Mouse (Mus musculus) frontal cortex, adult 2 months (tissue): ENCODE data around the gene F12. TPM values are rescaled to one million over a fixed set of nuclear protein-coding genes. Genes with fewer than 3 reads are reported as not detected.
A peak's percentile ranks its signal among the peaks of the same experiment; 100 is the strongest.

Source experiments
- DNase-seq, 2 experiments: peaks; one replicate each; pipeline ENCODE4 v3.0.0; 2022; ENCODE audit warnings: low spot score in 1 of 2; ENCODE audit errors: extremely low spot score in 1 of 2
- polyA plus RNA-seq: library from polyadenylated mRNA; depleted of rRNA; stranded (reverse); fragments of >200 nt; gene quantifications from 2 replicates; pipeline ENCODE4 v1.2.3, GENCODE M21; 2012; rRNA removed

F12 gene
- 0.57 and 0.82 TPM in 2 replicates for polyA plus RNA-seq

DNA sequence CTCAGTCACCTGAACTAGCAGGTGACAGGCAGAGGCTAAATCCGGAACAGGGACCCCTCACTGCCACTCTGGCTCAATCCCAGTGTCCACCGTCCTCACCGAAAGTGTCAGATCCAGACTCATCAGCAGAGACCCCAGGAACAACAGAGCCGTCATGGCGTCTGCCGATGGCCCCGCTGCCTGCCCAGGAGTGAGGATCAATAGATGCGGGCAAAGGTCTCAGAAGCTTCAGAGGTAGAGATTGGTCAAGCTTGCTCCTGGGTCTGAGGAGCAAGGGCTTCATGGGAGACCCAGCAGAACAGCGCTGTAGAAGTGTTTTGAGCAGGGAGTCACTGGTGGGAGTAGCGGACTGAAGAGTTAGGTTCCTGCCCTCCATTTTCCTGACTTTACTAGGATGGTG, at the start of gene F12:
F12 (minus strand) TSS at position 181 of the 400 bp plus-strand sequence.
- DNase-seq: no peak

DNA sequence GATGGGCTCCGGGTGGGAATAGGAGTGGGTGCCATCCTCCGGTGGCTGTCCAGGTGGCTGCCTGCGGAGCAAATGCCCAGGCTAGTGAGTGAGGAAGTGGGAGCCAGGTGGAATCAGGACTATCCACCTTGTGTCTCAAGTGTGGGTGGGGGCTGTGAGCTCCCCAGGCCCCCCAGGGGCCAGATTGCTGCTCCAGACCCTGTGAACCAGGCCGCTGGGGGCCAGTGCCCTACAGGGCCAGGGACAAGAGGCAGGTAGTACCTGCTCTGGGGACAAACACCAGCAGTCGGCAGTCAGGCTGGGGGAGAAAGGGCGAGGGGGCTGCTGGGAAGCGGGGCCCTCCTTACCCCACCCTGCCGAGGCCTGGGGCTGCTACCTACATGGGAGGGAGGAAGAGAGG, 49.7 kb upstream of the F12 start:
- no peak for DNase-seq

DNA sequence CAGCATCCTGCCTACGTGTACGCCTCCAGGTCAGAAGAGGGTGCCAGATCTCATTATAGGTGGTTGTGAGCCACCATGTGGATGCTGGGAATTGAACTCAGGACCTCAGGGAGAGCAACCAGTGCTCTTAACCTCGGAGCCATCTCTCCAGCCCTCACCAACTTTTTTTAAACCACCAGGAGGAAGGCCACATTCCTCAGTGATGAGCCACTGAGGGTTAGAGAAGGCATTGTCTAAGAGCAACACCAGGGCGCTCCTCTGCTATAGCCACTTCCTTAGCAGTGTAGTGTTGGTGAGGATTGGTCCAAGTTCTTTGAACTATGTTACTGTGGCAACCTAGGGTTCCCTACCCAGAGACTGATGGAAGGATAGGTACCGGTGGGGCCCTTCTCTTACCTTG, 49.2 kb upstream of the F12 start:
- no peak for DNase-seq

DNA sequence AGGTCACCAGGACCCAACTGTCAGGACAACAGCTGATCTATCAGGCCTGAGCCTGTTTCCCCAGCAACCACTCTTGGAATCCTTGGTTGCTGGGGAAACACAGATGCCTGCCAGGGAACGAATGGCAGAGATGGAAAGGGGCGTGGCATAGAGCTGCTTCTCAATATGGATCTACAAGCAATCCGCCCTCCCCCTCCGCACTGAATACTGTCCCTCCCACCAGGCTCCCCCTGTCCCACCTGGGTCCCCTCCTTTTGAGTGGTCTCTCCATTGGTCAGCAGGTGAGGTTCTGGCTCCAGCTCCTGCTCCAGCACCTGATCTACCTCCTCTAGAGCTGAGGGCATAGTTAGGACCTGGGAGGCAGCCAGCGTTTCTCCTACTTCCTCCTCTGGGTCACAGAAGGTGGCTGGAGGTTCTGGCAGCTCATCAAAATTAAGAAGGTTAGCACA, 48.1 kb upstream of the F12 start:
- DNase-seq: peak in 1 of 2 experiments; percentile 82

DNA sequence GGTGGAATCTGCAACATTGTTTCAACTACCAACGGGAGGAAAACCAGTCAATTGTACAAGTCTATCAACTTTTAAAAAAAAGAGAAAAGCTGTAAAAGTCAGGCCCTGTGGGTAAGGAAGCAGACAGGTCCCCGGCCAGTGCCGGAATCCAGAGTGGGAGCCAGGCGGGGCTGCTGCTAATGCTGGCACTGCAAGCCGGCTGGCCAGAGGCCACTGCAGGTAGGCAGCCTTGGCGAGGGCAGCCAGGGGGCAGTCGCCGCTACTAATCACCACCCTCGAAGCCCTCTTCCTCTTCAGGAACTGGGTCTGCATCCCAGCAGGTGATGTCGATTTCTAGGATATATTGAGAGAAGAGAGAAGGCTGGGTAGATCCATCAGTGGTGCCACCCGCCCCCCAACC, 47.4 kb upstream of the F12 start:
- DNase-seq: no peak

DNA sequence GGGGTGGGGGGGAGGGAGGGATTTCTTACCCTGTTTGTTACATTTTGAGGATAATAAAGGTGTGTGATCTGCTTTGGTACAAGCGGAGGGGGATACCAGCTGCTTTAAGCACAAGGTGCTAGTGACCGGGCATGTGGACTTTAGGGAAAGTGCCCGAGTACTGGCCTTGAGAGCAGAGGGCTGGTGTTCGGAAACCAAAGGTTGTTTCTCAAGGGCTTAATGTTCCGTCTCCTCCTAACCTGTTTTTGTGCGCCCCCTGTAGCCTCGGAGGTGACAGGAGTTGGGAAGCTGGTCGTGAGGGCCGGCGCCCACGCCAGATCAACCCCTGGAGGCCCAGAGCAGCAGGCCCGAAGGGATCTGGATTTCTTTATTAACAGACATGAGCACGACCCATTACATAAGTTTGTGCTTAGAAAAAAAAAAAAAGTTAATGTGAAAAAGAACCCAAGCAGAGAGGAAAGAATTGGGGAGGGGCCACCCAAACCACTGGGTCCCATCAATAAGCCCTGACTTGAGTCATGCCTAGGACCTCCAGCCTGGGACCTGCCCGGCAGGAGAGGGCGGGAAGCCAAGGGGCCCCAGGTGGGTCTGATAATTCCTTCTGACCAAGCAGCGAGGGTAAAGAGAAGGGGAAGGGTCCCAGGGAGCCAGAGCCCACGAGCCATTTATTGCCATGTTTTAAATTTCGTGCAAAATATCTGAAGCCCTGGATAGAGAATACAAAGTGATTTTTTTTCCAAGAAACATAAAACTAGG, 46.7 kb upstream of the F12 start:
- DNase-seq: peak in 1 of 2 experiments; percentile 56

DNA sequence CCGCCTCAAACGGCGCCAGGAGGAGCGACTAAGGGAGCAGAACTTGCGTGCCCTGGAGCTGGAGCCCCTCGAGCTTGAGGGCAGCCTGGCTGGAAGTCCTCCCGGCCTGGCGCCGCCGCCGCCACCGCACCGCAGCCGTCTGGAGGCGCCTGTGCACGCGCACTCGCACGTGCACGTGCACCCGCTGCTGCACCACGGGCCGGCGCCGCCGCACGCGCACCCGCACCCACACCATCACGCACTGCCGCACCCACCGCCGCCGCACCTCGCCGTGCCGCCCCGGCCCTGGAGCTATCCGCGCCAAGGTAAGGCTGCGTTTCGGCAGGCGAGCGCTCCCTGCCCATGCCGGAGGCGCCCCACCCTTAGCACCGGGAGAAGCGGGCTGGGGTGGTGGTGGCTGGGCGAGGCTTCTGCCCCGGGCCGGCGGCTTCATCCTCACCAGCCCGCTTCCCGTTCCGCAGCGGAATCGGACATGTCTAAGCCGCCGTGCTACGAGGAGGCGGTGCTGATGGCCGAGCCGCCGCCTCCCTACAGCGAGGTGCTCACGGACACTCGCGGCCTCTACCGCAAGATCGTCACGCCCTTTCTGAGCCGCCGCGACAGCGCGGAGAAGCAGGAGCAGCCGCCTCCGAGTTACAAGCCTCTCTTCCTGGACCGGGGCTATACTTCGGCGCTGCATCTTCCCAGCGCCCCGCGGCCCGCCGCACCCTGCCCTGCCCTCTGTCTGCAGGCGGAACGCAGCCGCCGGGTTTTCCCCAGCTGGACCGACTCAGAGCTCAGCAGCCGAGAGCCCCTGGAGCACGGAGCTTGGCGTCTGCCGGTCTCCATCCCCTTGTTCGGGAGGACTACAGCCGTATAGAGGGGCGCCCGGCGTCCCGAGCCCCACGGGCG, 45.8 kb upstream of the F12 start:
- DNase-seq: peak in 1 of 2 experiments; percentile 81

DNA sequence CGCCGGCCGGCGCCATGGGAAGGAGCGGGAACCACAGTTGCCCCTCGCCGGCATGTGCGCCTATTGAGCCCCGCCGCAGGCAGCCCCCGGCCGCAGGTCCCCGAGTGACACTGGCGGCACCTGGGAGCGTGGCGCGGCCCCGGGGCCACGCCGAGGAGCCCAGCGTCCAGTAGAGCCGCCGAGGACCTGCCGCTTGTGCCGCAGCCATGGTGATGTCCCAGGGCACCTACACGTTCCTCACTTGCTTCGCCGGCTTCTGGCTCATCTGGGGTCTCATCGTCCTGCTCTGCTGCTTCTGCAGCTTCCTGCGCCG, 45.2 kb upstream of the F12 start:
- no peak for DNase-seq

DNA sequence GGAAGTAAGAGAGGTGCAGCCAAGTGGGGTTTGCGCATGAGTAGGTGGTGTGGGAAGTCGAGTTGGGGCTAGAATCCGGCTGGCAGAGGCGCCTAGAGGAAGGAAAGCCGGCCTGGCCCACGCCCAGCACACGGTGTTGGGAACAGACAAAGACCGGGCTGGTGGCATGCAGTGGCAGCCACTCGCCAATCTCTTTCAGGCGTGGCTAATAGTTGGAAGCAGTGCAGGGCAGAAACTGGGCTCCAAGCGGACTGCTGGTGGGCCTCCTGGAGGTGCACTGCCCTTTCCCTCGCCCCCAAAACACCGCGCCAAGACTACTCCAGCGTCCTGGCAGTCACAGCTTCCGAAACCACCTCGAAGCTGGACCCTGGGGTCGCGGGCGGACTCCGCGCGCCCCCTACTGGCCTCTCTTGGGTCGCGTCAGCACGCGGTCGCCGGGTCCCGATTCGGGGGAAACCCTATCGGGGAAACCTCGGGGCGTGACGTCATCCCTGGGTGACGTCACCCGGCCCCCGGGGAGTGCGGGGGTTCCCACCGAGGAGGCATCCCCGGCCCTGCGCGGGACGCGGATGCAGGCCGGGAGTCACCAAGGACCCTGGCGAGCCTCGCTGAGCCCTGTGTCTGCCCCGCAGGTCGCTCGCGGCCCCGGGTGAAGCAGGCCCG, 44.7 kb upstream of the F12 start:
- peak in 1 of 2 experiments; percentile 83 for DNase-seq

DNA sequence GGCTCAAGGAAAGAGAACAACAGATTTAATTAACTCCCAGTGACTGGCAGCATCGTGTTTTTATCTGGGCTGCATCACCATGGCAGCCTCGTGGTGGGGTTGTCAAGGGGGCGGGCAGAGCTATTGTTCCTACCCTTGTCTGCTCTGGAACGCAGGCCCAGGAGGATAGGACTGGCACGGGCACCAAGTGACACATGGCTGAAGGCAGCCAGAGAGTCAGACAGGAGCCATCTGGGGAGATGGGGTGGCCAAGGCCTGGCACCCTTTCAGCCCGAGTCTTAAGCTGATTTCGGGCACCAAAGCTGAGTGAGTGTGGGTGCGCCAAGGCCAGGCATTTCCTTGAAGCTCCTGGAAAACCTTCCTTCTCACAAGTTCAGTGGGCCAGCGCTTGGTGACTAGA, 43.8 kb upstream of the F12 start:
- DNase-seq: peak in 1 of 2 experiments; percentile 55

DNA sequence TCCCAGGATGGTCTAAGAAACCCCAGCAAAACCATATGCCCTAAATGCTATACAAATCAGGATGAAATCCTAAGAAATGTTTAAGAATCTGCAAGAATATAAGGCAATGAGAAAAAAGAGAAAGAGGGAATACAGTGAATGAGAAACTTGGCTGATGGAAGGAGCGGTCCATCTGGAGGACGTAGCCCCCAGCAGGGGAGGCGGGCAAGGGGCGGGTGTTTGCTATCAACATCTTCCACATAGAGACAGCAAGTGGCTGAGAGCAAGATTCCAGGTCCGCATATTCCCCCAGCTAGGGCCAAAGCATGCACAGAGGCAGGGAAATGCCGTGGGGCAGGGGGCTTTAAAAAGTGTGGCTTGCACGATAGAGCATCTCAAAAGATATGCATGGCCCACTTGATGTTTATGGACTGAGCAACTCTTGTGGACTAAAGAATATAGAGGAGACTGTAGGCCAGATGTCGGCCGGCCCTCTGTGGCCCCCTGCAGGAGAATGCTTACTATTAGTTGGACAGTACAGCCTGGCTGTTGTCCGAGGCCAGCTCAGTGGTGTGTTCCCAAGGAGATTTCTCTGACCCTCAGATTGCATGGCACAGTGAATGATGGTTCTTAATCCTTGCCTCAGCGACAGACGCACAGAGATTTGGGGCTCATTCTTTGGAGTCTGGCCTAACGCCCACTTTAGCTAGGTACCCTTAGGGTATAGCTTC, 42.4 kb upstream of the F12 start:
- no peak for DNase-seq

DNA sequence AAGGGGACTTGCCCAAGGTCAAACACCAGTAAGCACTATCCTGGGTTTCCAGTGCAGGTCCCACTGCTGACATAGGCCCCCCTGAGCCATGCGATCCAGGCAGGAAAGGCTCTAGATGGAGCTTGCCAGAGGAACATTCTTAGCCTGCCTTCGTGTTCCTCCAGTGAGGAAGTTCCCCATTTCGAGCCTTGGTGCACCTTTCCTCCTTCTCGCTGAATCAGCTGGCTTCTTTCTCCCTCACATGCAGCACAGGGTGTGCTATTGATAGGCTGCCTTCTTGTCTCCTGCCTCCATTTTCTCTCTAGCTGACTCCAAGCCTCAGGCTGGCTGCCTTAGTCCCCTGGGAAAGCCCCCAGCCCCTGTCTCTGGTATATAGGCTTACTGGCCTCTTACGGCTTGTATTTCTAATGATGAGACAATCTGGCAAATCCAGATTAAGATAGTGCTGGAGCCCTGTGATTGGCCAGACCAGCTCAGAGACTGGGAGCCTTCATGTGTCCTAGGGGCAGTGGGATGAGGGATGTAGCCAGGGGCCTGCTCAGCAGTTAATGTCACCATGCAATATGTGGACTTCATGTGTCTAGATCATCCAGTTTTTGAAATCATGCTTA, 39.3 kb upstream of the F12 start:
- DNase-seq: peak in 1 of 2 experiments; percentile 40

DNA sequence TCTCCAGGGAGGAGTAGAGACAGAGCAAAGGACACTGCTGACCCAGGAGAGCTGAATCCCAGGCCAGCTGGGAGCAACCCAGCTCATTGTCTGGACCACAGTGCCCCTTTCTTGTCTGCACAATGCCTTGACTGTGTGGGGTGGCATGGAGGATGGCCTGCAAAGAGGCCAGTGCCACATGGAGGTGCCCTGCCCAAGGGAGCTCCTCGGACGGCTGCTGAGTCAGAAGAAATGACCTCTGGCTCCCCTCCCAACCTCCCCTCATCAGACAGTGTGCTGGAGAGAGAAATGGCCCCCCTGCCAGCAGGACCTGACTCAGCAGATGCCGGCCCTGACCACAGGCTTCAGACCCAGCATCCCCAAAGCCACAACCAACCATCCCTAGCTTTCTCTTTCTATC, 38.6 kb upstream of the F12 start:
- peak in 1 of 2 experiments; percentile 36 for DNase-seq

DNA sequence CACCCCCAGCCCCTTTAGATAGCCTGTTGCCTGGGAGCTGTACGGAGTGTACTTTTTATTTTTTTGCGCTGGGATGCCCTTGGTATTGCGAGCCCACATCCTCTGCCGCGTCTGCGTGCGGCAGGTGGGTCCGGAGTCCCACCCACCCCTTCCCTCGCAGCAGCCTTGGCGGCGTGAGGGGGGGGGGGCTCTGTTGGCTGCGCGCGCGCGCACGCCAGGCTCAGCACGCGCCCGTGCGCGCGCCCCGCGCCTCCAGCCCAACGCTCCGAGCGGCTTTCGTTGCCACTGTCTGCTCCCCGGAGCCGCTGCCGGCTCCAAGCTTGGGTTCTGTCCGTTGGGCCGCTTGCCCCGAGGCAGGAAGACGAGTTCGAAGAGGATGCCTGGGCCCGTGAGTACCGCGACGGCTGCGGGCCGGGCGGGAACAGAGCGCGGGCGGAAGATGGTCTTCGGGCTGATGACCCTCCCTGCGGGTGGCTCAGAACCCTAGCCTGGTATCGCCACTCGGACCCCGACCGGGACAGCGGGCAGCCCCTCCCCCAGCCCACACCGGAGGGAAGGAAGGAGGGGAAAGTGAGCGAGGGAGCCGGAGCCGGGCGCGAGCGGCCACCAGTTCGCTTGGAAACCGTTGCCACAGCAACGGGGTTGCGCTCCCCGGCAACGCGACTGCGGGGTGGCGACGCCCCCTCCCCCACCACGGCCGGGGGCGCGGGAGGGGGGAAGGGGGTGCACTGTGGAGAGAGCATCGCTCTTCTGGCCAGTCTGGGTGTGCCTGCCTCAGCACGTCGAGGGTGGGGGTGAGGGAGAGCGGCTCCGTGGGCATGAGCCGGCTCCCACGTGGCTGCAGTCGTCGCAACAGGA, 37.7 kb upstream of the F12 start, which contains the start of gene Prr7:
Prr7 (plus strand) TSS at position 241 of the 858 bp plus-strand sequence.
- peak in 1 of 2 experiments; percentile 76 for DNase-seq

DNA sequence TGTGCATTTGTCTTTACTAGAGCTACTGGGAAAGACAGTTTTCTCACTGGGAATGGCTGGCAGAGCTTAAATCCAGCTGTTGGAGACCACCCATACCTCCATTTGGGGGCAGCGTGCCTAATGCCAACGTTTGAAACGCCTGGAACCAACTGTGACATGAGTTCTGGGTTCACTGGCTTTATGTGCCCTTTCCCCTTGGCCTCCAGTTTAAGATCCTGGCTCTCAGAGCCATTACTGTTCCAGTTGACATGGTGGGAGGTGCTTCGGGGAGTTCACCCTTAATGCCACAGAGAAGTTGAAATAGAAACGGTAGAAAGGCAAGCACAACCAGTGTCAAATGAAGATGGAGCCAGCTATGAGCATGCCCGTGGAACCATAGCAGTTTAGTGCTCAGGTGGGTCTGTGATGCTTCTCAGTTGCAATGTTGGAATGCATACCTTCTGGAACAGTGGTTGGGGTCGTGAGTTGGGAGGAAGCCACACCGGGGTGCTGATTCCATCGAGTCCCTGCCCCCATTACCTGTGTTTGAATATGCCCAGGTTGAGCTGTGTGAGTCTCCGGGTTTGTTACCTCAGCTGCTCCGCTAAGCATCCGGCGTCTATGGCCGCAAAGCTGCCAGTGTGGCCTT, 36.9 kb upstream of the F12 start:
- DNase-seq: no peak

DNA sequence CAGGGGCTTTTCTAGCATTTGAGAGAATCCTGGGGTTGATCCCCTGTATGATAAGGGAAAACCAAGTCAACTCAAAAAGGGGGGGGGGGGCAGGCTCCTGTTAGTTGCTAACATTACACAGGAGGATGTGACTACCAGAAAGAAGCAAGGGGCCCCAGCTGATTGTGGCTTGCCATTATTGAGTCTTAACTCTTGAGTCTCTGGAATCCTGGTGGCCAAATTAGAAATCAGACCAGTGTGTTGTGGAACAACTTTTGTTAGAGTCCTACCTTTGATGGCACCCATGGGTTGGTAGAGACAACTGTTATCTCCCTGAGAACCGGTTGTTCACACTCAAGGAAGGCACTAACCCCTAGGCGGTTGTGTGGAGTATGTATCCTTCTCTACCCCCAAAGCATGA, 36.4 kb upstream of the F12 start:
- DNase-seq: no peak

DNA sequence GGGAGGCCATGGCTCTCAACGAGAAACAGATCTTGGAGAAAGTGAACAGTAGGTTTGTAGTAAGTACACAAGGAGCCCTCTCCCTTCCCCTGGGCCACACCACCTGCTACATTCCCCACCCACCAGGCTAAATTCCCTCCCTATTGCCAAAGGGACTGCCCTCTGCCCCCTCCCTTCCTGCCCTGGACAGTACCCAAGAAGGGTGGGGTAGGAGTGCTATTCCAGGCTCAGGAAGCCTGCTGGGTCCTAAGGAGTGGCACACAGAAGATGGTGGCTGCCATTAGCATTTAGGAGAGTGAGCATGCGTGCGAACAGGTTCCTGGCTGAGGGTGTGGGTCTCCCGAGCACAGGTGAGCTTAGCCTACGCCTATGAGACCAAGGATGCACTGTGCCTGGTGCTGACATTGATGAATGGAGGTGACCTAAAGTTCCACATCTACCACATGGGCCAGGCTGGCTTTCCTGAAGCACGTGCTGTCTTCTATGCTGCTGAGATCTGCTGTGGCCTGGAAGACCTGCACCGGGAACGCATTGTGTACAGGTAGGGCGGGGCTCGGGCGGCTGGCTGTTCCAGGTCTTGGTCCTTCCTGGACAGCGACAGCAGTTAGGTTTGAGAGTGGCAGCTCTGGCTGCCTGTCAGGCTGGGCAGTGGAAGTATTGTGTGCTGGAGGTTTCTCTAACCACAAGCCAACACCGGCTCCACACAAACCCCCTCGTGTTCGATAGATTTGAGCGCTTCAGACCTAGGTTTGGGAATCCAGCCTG, 25.4 kb upstream of the F12 start:
- DNase-seq: no peak

DNA sequence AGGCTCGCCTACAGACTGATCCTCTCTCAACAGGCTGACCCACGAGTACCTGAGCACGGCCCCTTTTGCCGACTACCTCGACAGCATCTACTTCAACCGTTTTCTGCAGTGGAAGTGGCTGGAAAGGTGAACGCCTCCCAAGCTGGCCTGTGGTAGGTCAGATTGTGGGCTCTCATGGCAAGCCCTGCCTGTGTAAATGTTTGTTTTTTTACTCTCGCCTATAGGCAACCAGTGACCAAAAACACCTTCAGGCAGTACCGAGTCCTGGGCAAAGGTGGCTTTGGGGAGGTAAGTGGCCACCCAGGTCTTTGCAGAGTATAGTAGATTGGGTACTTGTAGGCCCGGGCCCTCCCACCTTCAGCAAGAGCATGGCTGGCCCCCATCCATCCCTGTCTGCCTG, 24.7 kb upstream of the F12 start:
- no peak for DNase-seq
